ENCODE assay signal across 9 mouse cellular contexts in the genomic region with DNA sequence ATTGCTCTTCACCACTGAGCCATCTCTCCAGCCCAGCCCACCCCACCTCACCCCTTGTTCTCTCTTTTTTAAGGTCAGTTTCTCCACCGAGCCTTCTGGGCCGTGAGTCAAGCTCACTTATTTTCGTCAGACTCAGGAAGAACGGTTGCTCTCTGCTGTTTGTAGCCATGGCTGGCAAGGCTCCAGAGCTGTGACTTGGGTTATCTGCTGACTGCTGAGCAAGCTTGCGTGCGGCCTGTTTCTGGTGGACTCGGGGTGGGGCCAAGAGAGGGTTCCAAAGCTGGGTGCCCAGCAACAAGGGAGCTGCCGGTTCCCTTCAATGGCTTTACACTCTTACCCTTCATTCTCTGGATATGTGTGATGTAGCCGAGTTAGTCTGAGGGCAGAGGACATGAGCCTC. TPM values are rescaled to one million over a fixed set of nuclear protein-coding genes. Genes with fewer than 3 reads are reported as not detected.
DNase-seq lines count a peak whose midpoint lies in the region; ATAC-seq lines count a peak whose summit lies in the region.
"Had no signal": no experiment of that assay in that cellular context is flagged by ENCODE, and none has a peak within 500 bp of the region (broad histone marks: within the 10 kb centered on the region; RNA-seq: fewer than 3 reads in every experiment).

No protein-coding gene starts in this region.

- no peak overlapping the region for H3K9ac ChIP-seq in forebrain, embryonic 15.5 days (replicated peaks)

- peak overlapping the region; percentile 62 for H3K27ac ChIP-seq in macrophage
- H3K27ac ChIP-seq in forebrain, embryonic 15.5 days (replicated peaks): no peak overlapping the region

- H3K4me2 ChIP-seq in forebrain, embryonic 15.5 days (replicated peaks): no peak overlapping the region

- no peaks in the 10 kb centered on the region for H3K27me3 ChIP-seq in forebrain, embryonic 15.5 days
- H3K27me3 ChIP-seq: Patski had no signal

- H3K36me3 ChIP-seq in macrophage (ENCODE audit: inconsistent target): no peaks in the 10 kb centered on the region
- H3K36me3 ChIP-seq in forebrain, embryonic 15.5 days: no peaks in the 10 kb centered on the region

- no peaks in the 10 kb centered on the region for H3K9me3 ChIP-seq in forebrain, embryonic 15.5 days

- 14% methylated on average over 9 of the region's 9 CpGs for WGBS in macrophage (ENCODE audit: missing documents)
- 81% methylated on average over 9 of the region's 9 CpGs for WGBS in forebrain, embryonic 15.5 days

- ATAC-seq in hematopoietic stem cell, adult 5-6 weeks (replicated peaks in 1 of 2; ENCODE audit: insufficient read depth in 1 of 2, low FRiP score in 2 of 2, low TSS enrichment in 1 of 2, low read depth in 1 of 2, poor library complexity in 2 of 2, severe bottlenecking in 2 of 2): peak; percentile 25 to 69; a peak in 3 of 4 replicates
- ATAC-seq in megakaryocyte, adult 5-6 weeks (ENCODE audit: poor library complexity, severe bottlenecking): no peak
- ATAC-seq in forebrain, embryonic 15.5 days (replicated peaks): no peak
- ATAC-seq: Patski had no signal

- H3K4me3 ChIP-seq in macrophage (ENCODE audit: inconsistent target): no peak overlapping the region
- H3K4me3 ChIP-seq in forebrain, embryonic 15.5 days: no peak overlapping the region

- DNase-seq in layer of hippocampus, adult 9-11 months: peak; percentile 80
- DNase-seq in layer of hippocampus, postnatal 25 days (ENCODE audit: extremely low spot score in 1 of 2, low spot score in 1 of 2): no peak
- DNase-seq in gastrocnemius, adult 18-20 months (ENCODE audit: low spot score): peak; percentile 77
- DNase-seq in thymus, adult 18-20 months: no peak

- H3K4me1 ChIP-seq in forebrain, embryonic 15.5 days: peaks cover 20% of the 10 kb centered on the region

- H3K79me2 ChIP-seq in macrophage (ENCODE audit: inconsistent target): peaks cover 3% of the 10 kb centered on the region; the same call in 1 of the 2 replicates

RNA-seq across cellular contexts. Expression of a gene that starts 15.0 kb away (rescaled TPM):
- total RNA-seq in layer of hippocampus, postnatal 25 days (2021): 100 to 1,000 TPM; 127 to 137 TPM
- total RNA-seq in gastrocnemius, adult 18-20 months (2021): 10 to 100 TPM in 1 of 2 experiments, 1 to 10 TPM in 1; 8.7 to 12.3 TPM
- total RNA-seq in hematopoietic stem cell, adult 5-6 weeks (2017): 3.0 and 4.1 TPM in 2 replicates
- 10 to 100 TPM in 17 of 26 experiments, 1 to 10 TPM in 8, under 1 TPM in 1; 0.74 to 78.5 (median 15.2) TPM for total RNA-seq in macrophage (2018; cell fraction: chromatin; rRNA removed)
- total RNA-seq in macrophage (2018; cell fraction: cytosol; rRNA removed): 100 to 1,000 TPM in 5 of 26 experiments, 10 to 100 TPM in 21; 11.9 to 121 (median 44.9) TPM
- total RNA-seq in macrophage (2018; cell fraction: nucleus; rRNA removed): 100 to 1,000 TPM in 7 of 26 experiments, 10 to 100 TPM in 18, 1 to 10 TPM in 1; 9.4 to 128 (median 26.3) TPM
- polyA plus RNA-seq in macrophage (2018): 81.3 to 174 TPM (median 111 TPM) in 3 replicates
- 71.3 and 72.6 TPM in 2 replicates for total RNA-seq in megakaryocyte, adult 5-6 weeks (2015)
- 47.4 and 51.1 TPM in 2 replicates for total RNA-seq in megakaryocyte, adult 5-6 weeks (2017)
- 30.3 and 36.0 TPM in 2 replicates for polyA plus RNA-seq in forebrain, embryonic 15.5 days (2015; fragmentation: Nextera tagmentation; extraction: Ambion mirVana)

Comparison
In these comparisons a context has a peak if more than half of its experiments do, and no peak if none do; other contexts are left out.
1. DNase-seq: peak in layer of hippocampus, adult 9-11 months (single experiment) and gastrocnemius, adult 18-20 months (single experiment); none in layer of hippocampus, postnatal 25 days (0 of 2) and thymus, adult 18-20 months (0 of 2).
2. ATAC-seq: peak in hematopoietic stem cell, adult 5-6 weeks (2 of 2); none in megakaryocyte, adult 5-6 weeks (single experiment) and forebrain, embryonic 15.5 days (single experiment).